Mouse (Mus musculus): ENCODE measurements at regions not wholly inside any gene's neighbourhood (a gene's known extent, or its start where the extent isn't known, plus 50 kb on each side); places are given as distances from the start of the nearest gene placed in this dataset.

- H3K27ac ChIP-seq = no peak overlapping the region
- H3K27me3 ChIP-seq = no peaks in the 10 kb centered on the region
- no peak overlapping the region for H3K4me2 ChIP-seq
- no peaks in the 10 kb centered on the region for H3K9me3 ChIP-seq (replicated peaks)
- WGBS = 83% methylated on average over 2 of the region's 2 CpGs
- no peaks in the 10 kb centered on the region for H3K36me3 ChIP-seq
- ATAC-seq (replicated peaks; ENCODE audit: low FRiP score) = no peak
- H3K4me1 ChIP-seq = no peaks in the 10 kb centered on the region
- no peak overlapping the region for H3K4me3 ChIP-seq (replicated peaks)
- H3K9ac ChIP-seq = no peak overlapping the region
Observed at GRCm38 (mm10) chr13:83115691-83116090, 388.1 kb upstream of the Mef2c start.

- no peak overlapping the region for H3K27ac ChIP-seq
- no peak for ATAC-seq (replicated peaks; ENCODE audit: low FRiP score)
- H3K27me3 ChIP-seq = no peaks in the 10 kb centered on the region
- H3K9me3 ChIP-seq (replicated peaks) = no peaks in the 10 kb centered on the region
- no peak overlapping the region for H3K4me3 ChIP-seq (replicated peaks)
- H3K4me2 ChIP-seq = no peak overlapping the region
- H3K36me3 ChIP-seq = no peaks in the 10 kb centered on the region
- H3K9ac ChIP-seq = no peak overlapping the region
- WGBS = 83% methylated on average over 4 of the region's 4 CpGs
- no peaks in the 10 kb centered on the region for H3K4me1 ChIP-seq
Observed at GRCm38 (mm10) chr13:83120343-83120742, 383.5 kb upstream of the Mef2c start.

- H3K4me1 ChIP-seq = no peaks in the 10 kb centered on the region
Observed at GRCm38 (mm10) chr13:83123596-83123995, 380.2 kb upstream of the Mef2c start.

GRCm38 (mm10) chr13:83124651-83125050 is 379.2 kb upstream of the Mef2c start:
- Histone ChIP-seq H3K4me3 (replicated peaks) (no peak overlapping the region), H3K9ac (no peak overlapping the region), H3K4me1 (no peaks in the 10 kb centered on the region), H3K27ac (no peak overlapping the region), H3K4me2 (no peak overlapping the region), H3K9me3 (replicated peaks) (no peaks in the 10 kb centered on the region), H3K27me3 (no peaks in the 10 kb centered on the region), H3K36me3 (no peaks in the 10 kb centered on the region)
- no peak for ATAC-seq (replicated peaks; ENCODE audit: low FRiP score)
- WGBS = 84% methylated on average over 2 of the region's 2 CpGs

More at GRCm38 (mm10) chr13:83123596-83123995, 380.2 kb upstream of the Mef2c start:
- Histone ChIP-seq H3K36me3 (no peaks in the 10 kb centered on the region), H3K4me2 (no peak overlapping the region), H3K27ac (no peak overlapping the region), H3K9me3 (replicated peaks) (no peaks in the 10 kb centered on the region), H3K27me3 (no peaks in the 10 kb centered on the region), H3K9ac (no peak overlapping the region), H3K4me3 (replicated peaks) (no peak overlapping the region)
- ATAC-seq (replicated peaks; ENCODE audit: low FRiP score) = no peak

GRCm38 (mm10) chr13:83126438-83126837 is 377.4 kb upstream of the Mef2c start:
- Histone ChIP-seq H3K36me3 (no peaks in the 10 kb centered on the region), H3K4me3 (replicated peaks) (no peak overlapping the region), H3K9me3 (replicated peaks) (no peaks in the 10 kb centered on the region), H3K27ac (no peak overlapping the region), H3K27me3 (no peaks in the 10 kb centered on the region), H3K4me2 (no peak overlapping the region), H3K9ac (no peak overlapping the region), H3K4me1 (no peaks in the 10 kb centered on the region)
- no peak for ATAC-seq (replicated peaks; ENCODE audit: low FRiP score)
- 97% methylated on average over 2 of the region's 2 CpGs for WGBS

GRCm38 (mm10) chr13:83131129-83131981 is 372.5 kb upstream of the Mef2c start:
- no peak overlapping the region for H3K4me2 ChIP-seq
- H3K4me3 ChIP-seq (replicated peaks) = no peak overlapping the region
- no peaks in the 10 kb centered on the region for H3K36me3 ChIP-seq
- no peak for ATAC-seq (replicated peaks; ENCODE audit: low FRiP score)
- H3K27me3 ChIP-seq = no peaks in the 10 kb centered on the region
- 55% methylated on average over 7 of the region's 7 CpGs for WGBS
- H3K9me3 ChIP-seq (replicated peaks) = no peaks in the 10 kb centered on the region
- H3K27ac ChIP-seq = no peak overlapping the region
- H3K9ac ChIP-seq = no peak overlapping the region
- no peaks in the 10 kb centered on the region for H3K4me1 ChIP-seq

- no peak overlapping the region for H3K27ac ChIP-seq
- no peaks in the 10 kb centered on the region for H3K27me3 ChIP-seq
- no peaks in the 10 kb centered on the region for H3K4me1 ChIP-seq
- no peak for ATAC-seq (replicated peaks; ENCODE audit: low FRiP score)
- no peak overlapping the region for H3K9ac ChIP-seq
- H3K4me2 ChIP-seq = no peak overlapping the region
- 88% methylated on average over 1 of the region's 1 CpGs for WGBS
- no peaks in the 10 kb centered on the region for H3K36me3 ChIP-seq
- no peak overlapping the region for H3K4me3 ChIP-seq (replicated peaks)
- no peaks in the 10 kb centered on the region for H3K9me3 ChIP-seq (replicated peaks)
Observed at GRCm38 (mm10) chr13:83131982-83132354, 371.9 kb upstream of the Mef2c start.

GRCm38 (mm10) chr13:83132671-83133638 is 370.9 kb upstream of the Mef2c start:
- H3K4me2 ChIP-seq = no peak overlapping the region
- H3K27me3 ChIP-seq = no peaks in the 10 kb centered on the region
- H3K4me3 ChIP-seq (replicated peaks) = no peak overlapping the region
- H3K9ac ChIP-seq = no peak overlapping the region
- 74% methylated on average over 7 of the region's 7 CpGs for WGBS
- H3K36me3 ChIP-seq = no peaks in the 10 kb centered on the region
- H3K27ac ChIP-seq = no peak overlapping the region
- H3K4me1 ChIP-seq = no peaks in the 10 kb centered on the region
- ATAC-seq (replicated peaks; ENCODE audit: low FRiP score) = no peak
- no peaks in the 10 kb centered on the region for H3K9me3 ChIP-seq (replicated peaks)

GRCm38 (mm10) chr13:83143316-83143715 is 360.5 kb upstream of the Mef2c start:
- Histone ChIP-seq H3K4me3 (replicated peaks) (no peak overlapping the region), H3K36me3 (no peaks in the 10 kb centered on the region), H3K9ac (no peak overlapping the region), H3K4me1 (no peaks in the 10 kb centered on the region), H3K4me2 (no peak overlapping the region), H3K27me3 (no peaks in the 10 kb centered on the region), H3K27ac (no peak overlapping the region), H3K9me3 (replicated peaks) (no peaks in the 10 kb centered on the region)
- no peak for ATAC-seq (replicated peaks; ENCODE audit: low FRiP score)
- WGBS = 33% methylated on average over 3 of the region's 3 CpGs

GRCm38 (mm10) chr13:83154626-83155124 is 349.2 kb upstream of the Mef2c start:
- 76% methylated on average over 1 of the region's 1 CpGs for WGBS
- no peaks in the 10 kb centered on the region for H3K4me1 ChIP-seq
- H3K4me3 ChIP-seq (replicated peaks) = no peak overlapping the region
- ATAC-seq (replicated peaks; ENCODE audit: low FRiP score) = no peak
- H3K27ac ChIP-seq = no peak overlapping the region
- no peak overlapping the region for H3K4me2 ChIP-seq
- H3K9ac ChIP-seq = no peak overlapping the region
- no peaks in the 10 kb centered on the region for H3K36me3 ChIP-seq
- H3K27me3 ChIP-seq = no peaks in the 10 kb centered on the region
- no peaks in the 10 kb centered on the region for H3K9me3 ChIP-seq (replicated peaks)

- WGBS = 54% methylated on average over 2 of the region's 2 CpGs
- Histone ChIP-seq H3K27me3 (no peaks in the 10 kb centered on the region), H3K9me3 (replicated peaks) (no peaks in the 10 kb centered on the region), H3K4me1 (no peaks in the 10 kb centered on the region), H3K36me3 (no peaks in the 10 kb centered on the region), H3K4me3 (replicated peaks) (no peak overlapping the region), H3K27ac (no peak overlapping the region), H3K9ac (no peak overlapping the region), H3K4me2 (no peak overlapping the region)
- ATAC-seq (replicated peaks; ENCODE audit: low FRiP score) = no peak
Observed at GRCm38 (mm10) chr13:83159969-83160368, 343.9 kb upstream of the Mef2c start.

GRCm38 (mm10) chr13:83162761-83163160 is 341.1 kb upstream of the Mef2c start:
- no peak for ATAC-seq (replicated peaks; ENCODE audit: low FRiP score)
- H3K4me3 ChIP-seq (replicated peaks) = no peak overlapping the region
- H3K9ac ChIP-seq = no peak overlapping the region
- H3K4me2 ChIP-seq = no peak overlapping the region
- H3K4me1 ChIP-seq = no peaks in the 10 kb centered on the region
- no peaks in the 10 kb centered on the region for H3K27me3 ChIP-seq
- H3K27ac ChIP-seq = no peak overlapping the region
- WGBS = 75% methylated on average over 4 of the region's 4 CpGs
- H3K36me3 ChIP-seq = no peaks in the 10 kb centered on the region
- no peaks in the 10 kb centered on the region for H3K9me3 ChIP-seq (replicated peaks)
